Mouse (Mus musculus): ENCODE data around the gene Crat.

Crat gene

GRCm38 (mm10) chr2:30389000-30389399 is 26.6 kb downstream of the Crat start:
- in situ Hi-C loops (cut with MboI; ENCODE audit: low pct_unique_long_range_greater_than_20kb in 1 of 2, low sequenced_read_pairs in 2 of 2, unreplicated experiment in 1 of 2), result no loop called here

GRCm38 (mm10) chr2:30386913-30387312 is 28.7 kb downstream of the Crat start:
- in situ Hi-C loops (cut with MboI; ENCODE audit: low pct_unique_long_range_greater_than_20kb in 1 of 2, low sequenced_read_pairs in 2 of 2, unreplicated experiment in 1 of 2), result no loop called here

- in situ Hi-C loops (cut with MboI; ENCODE audit: low pct_unique_long_range_greater_than_20kb in 1 of 2, low sequenced_read_pairs in 2 of 2, unreplicated experiment in 1 of 2), result no loop called here
Observed at GRCm38 (mm10) chr2:30385591-30385990, 30.0 kb downstream of the Crat start.

- in situ Hi-C loops (cut with MboI; ENCODE audit: low pct_unique_long_range_greater_than_20kb in 1 of 2, low sequenced_read_pairs in 2 of 2, unreplicated experiment in 1 of 2), result no loop called here
Observed at GRCm38 (mm10) chr2:30384814-30385213, 30.8 kb downstream of the Crat start.

GRCm38 (mm10) chr2:30381377-30381725 is 34.3 kb downstream of the Crat start:
- in situ Hi-C loops (cut with MboI; ENCODE audit: low pct_unique_long_range_greater_than_20kb in 1 of 2, low sequenced_read_pairs in 2 of 2, unreplicated experiment in 1 of 2), result no loop called here

GRCm38 (mm10) chr2:30380564-30381376 is 34.8 kb downstream of the Crat start:
- in situ Hi-C loops (cut with MboI; ENCODE audit: low pct_unique_long_range_greater_than_20kb in 1 of 2, low sequenced_read_pairs in 2 of 2, unreplicated experiment in 1 of 2), result no loop called here

GRCm38 (mm10) chr2:30379307-30379706 is 36.3 kb downstream of the Crat start:
- in situ Hi-C loops (cut with MboI; ENCODE audit: low pct_unique_long_range_greater_than_20kb in 1 of 2, low sequenced_read_pairs in 2 of 2, unreplicated experiment in 1 of 2), result no loop called here

- in situ Hi-C loops (cut with MboI; ENCODE audit: low pct_unique_long_range_greater_than_20kb in 1 of 2, low sequenced_read_pairs in 2 of 2, unreplicated experiment in 1 of 2), result no loop called here
Observed at GRCm38 (mm10) chr2:30377721-30378120, 37.9 kb downstream of the Crat start.

- in situ Hi-C loops (cut with MboI; ENCODE audit: low pct_unique_long_range_greater_than_20kb in 1 of 2, low sequenced_read_pairs in 2 of 2, unreplicated experiment in 1 of 2), result no loop called here
Observed at GRCm38 (mm10) chr2:30375893-30376292, 39.7 kb downstream of the Crat start.

- in situ Hi-C loops (cut with MboI; ENCODE audit: low pct_unique_long_range_greater_than_20kb in 1 of 2, low sequenced_read_pairs in 2 of 2, unreplicated experiment in 1 of 2), result no loop called here
Observed at GRCm38 (mm10) chr2:30372726-30373125, 42.9 kb downstream of the Crat start.

GRCm38 (mm10) chr2:30371544-30371943 is 44.1 kb downstream of the Crat start:
- in situ Hi-C loops (cut with MboI; ENCODE audit: low pct_unique_long_range_greater_than_20kb in 1 of 2, low sequenced_read_pairs in 2 of 2, unreplicated experiment in 1 of 2), result no loop called here

- in situ Hi-C loops (cut with MboI; ENCODE audit: low pct_unique_long_range_greater_than_20kb in 1 of 2, low sequenced_read_pairs in 2 of 2, unreplicated experiment in 1 of 2), result no loop called here
Observed at GRCm38 (mm10) chr2:30366203-30366602, 49.4 kb downstream of the Crat start.

- in situ Hi-C loops (cut with MboI; ENCODE audit: low pct_unique_long_range_greater_than_20kb in 1 of 2, low sequenced_read_pairs in 2 of 2, unreplicated experiment in 1 of 2), result no loop called here
Observed at GRCm38 (mm10) chr2:30365281-30366069, 50.1 kb downstream of the Crat start.

- in situ Hi-C loops (cut with MboI; ENCODE audit: low pct_unique_long_range_greater_than_20kb in 1 of 2, low sequenced_read_pairs in 2 of 2, unreplicated experiment in 1 of 2), result no loop called here
Observed at GRCm38 (mm10) chr2:30363773-30364650, 51.6 kb downstream of the Crat start, which contains the start of gene Miga2. Miga2 (plus strand) TSS chr2:30364233.

- in situ Hi-C loops (cut with MboI; ENCODE audit: low pct_unique_long_range_greater_than_20kb in 1 of 2, low sequenced_read_pairs in 2 of 2, unreplicated experiment in 1 of 2), result no loop called here
Observed at GRCm38 (mm10) chr2:30362865-30363264, 52.7 kb downstream of the Crat start.

- in situ Hi-C loops (cut with MboI; ENCODE audit: low pct_unique_long_range_greater_than_20kb in 1 of 2, low sequenced_read_pairs in 2 of 2, unreplicated experiment in 1 of 2), result no loop called here
Observed at GRCm38 (mm10) chr2:30360626-30361025, 55.0 kb downstream of the Crat start.

- in situ Hi-C loops (cut with MboI; ENCODE audit: low pct_unique_long_range_greater_than_20kb in 1 of 2, low sequenced_read_pairs in 2 of 2, unreplicated experiment in 1 of 2), result no loop called here
Observed at GRCm38 (mm10) chr2:30358533-30359531, 56.8 kb downstream of the Crat start, which contains the start of gene Sh3glb2. Sh3glb2 (minus strand) TSS chr2:30359337.
